Mouse (Mus musculus): Measurements from ENCODE around the gene Ano3.

The Ano3 gene

GRCm38 (mm10) chr2:110806302-110807093, 144.2 kb downstream of the Ano3 start:
- DNase-seq: no peak

GRCm38 (mm10) chr2:110795928-110796327, 154.8 kb downstream of the Ano3 start:
- DNase-seq: no peak

GRCm38 (mm10) chr2:110795433-110795832, 155.3 kb downstream of the Ano3 start:
- DNase-seq: no peak

- DNase-seq: no peak
Measured at GRCm38 (mm10) chr2:110787396-110787795, 163.3 kb downstream of the Ano3 start.

GRCm38 (mm10) chr2:110759434-110759833, 191.3 kb downstream of the Ano3 start:
- no peak for DNase-seq

- DNase-seq: no peak
Measured at GRCm38 (mm10) chr2:110757556-110757955, 193.2 kb downstream of the Ano3 start.

GRCm38 (mm10) chr2:110740493-110740892, 210.2 kb downstream of the Ano3 start:
- DNase-seq: no peak

- DNase-seq: no peak
Measured at GRCm38 (mm10) chr2:110739781-110740180, 210.9 kb downstream of the Ano3 start.

GRCm38 (mm10) chr2:110737981-110738380, 212.7 kb downstream of the Ano3 start:
- no peak for DNase-seq

- DNase-seq: no peak
Measured at GRCm38 (mm10) chr2:110737236-110737635, 213.5 kb downstream of the Ano3 start.

GRCm38 (mm10) chr2:110726106-110726505, 224.6 kb downstream of the Ano3 start:
- DNase-seq: no peak

GRCm38 (mm10) chr2:110722208-110722607, 228.5 kb downstream of the Ano3 start:
- no peak for DNase-seq

GRCm38 (mm10) chr2:110721290-110721753, 229.4 kb downstream of the Ano3 start, which contains the start of gene Muc15:
Muc15 (plus strand) TSS chr2:110721340.
- DNase-seq: no peak

GRCm38 (mm10) chr2:110719051-110719450, 231.7 kb downstream of the Ano3 start:
- DNase-seq: no peak

GRCm38 (mm10) chr2:110710055-110710720, 240.5 kb downstream of the Ano3 start:
- DNase-seq: no peak

GRCm38 (mm10) chr2:110709436-110709835, 241.3 kb downstream of the Ano3 start:
- DNase-seq: no peak

- DNase-seq: no peak
Measured at GRCm38 (mm10) chr2:110671071-110671624, 279.6 kb downstream of the Ano3 start.

- no peak for DNase-seq
Measured at GRCm38 (mm10) chr2:110663329-110663728, 287.4 kb downstream of the Ano3 start.

- no peak for DNase-seq
Measured at GRCm38 (mm10) chr2:110644846-110645245, 305.9 kb downstream of the Ano3 start.

GRCm38 (mm10) chr2:110644358-110644757, 306.4 kb downstream of the Ano3 start:
- DNase-seq: no peak

Data from thymus, adult 18-20 months (tissue).